Mouse (Mus musculus) neutrophil, adult 59 days (primary cell): ENCODE measurements around the gene Olfr1229. TPM values are rescaled to one million over a fixed set of nuclear protein-coding genes. Genes with fewer than 3 reads are reported as not detected.

Source experiments
- total RNA-seq, 2 experiments: library from RNA; stranded (reverse); gene quantifications; 1 replicate in 1 of 2; 2 replicates in 1 of 2; pipeline ENCODE4 v1.2.4; 2023

The Olfr1229 gene
- total RNA-seq = not detected

GRCm38 (mm10) chr2:89287914-89288313 is at the start of gene Olfr1229:
Gene Olfr1229, minus strand, starts transcription at chr2:89288014.

GRCm38 (mm10) chr2:89329575-89329974 is 41.8 kb upstream of the Olfr1229 start, which contains the start of gene Olfr1232:
Gene Olfr1232, minus strand, starts transcription at chr2:89329675.

GRCm38 (mm10) chr2:89306974-89307373 is 19.2 kb upstream of the Olfr1229 start, which contains the start of gene Olfr1231:
Gene Olfr1231, minus strand, starts transcription at chr2:89307074.

GRCm38 (mm10) chr2:89297168-89297567 is 9.4 kb upstream of the Olfr1229 start, which contains the start of gene Olfr1230:
Gene Olfr1230, minus strand, starts transcription at chr2:89297268.

GRCm38 (mm10) chr2:89253962-89254361 is 33.9 kb downstream of the Olfr1229 start, which contains the start of gene Olfr1228:
Gene Olfr1228, minus strand, starts transcription at chr2:89254062.

Other genes starting within 250 kb of the Olfr1229 start
- not detected for gene Olfr1218, start 226.8 kb downstream of the Olfr1229 start, total RNA-seq
- gene Olfr1219, start 204.5 kb downstream of the Olfr1229 start, total RNA-seq = not detected
- gene Olfr1220, start 181.2 kb downstream of the Olfr1229 start, total RNA-seq = not detected
- gene Olfr1221, start 170.7 kb downstream of the Olfr1229 start, total RNA-seq = not detected
- not detected for gene Olfr1222, start 155.0 kb downstream of the Olfr1229 start, total RNA-seq
- not detected for gene Olfr1223, start 136.5 kb downstream of the Olfr1229 start, total RNA-seq
- gene Olfr1224-ps1, start 123.9 kb downstream of the Olfr1229 start, total RNA-seq = not detected
- gene Olfr1225, start 113.3 kb downstream of the Olfr1229 start, total RNA-seq = not detected
- gene Olfr1226, start 88.0 kb downstream of the Olfr1229 start, total RNA-seq = not detected
- gene Olfr1228, start 34.0 kb downstream of the Olfr1229 start, total RNA-seq = not detected
- not detected for gene Olfr1230, start 9.3 kb upstream of the Olfr1229 start, total RNA-seq
- gene Olfr1231, start 19.1 kb upstream of the Olfr1229 start, total RNA-seq = not detected
- gene Olfr1232, start 41.7 kb upstream of the Olfr1229 start, total RNA-seq = not detected
- gene Olfr1233, start 54.4 kb upstream of the Olfr1229 start, total RNA-seq = not detected
- not detected for gene Olfr1234, start 76.9 kb upstream of the Olfr1229 start, total RNA-seq
- gene Olfr1238, start 121.7 kb upstream of the Olfr1229 start, total RNA-seq = not detected
- gene Olfr1239, start 132.4 kb upstream of the Olfr1229 start, total RNA-seq = not detected
- gene Olfr1240, start 155.0 kb upstream of the Olfr1229 start, total RNA-seq = not detected
- not detected for gene Olfr1241, start 199.1 kb upstream of the Olfr1229 start, total RNA-seq
- not detected for gene Olfr1242, start 210.3 kb upstream of the Olfr1229 start, total RNA-seq
- gene Olfr1243, start 243.5 kb upstream of the Olfr1229 start, total RNA-seq = not detected